Mouse (Mus musculus) left cerebral cortex, postnatal 36 days (tissue): ENCODE results near the gene Trdn. TPM values are rescaled to one million over a fixed set of nuclear protein-coding genes. Genes with fewer than 3 reads are reported as not detected.

Source experiments
- DNase-seq, 2 experiments: peaks; one replicate each; pipeline ENCODE4 v3.0.0; 2021 to 2022; ENCODE audit warnings: low spot score in 2 of 2, mixed read lengths in 1 of 2
- intact Hi-C: fragments of 180-260 bp; cut with DNase I; formaldehyde crosslinking; loops from one replicate; pipeline ENCODE4 v1.15.1; 2025
- total RNA-seq, 2 experiments: library from RNA; stranded (reverse); gene quantifications; 2 replicates each; pipeline ENCODE4 v1.2.3; 2021

Gene Trdn
- under 1 TPM in 1 of 2 experiments, not detected in 1; 0.41 TPM for total RNA-seq

DNA sequence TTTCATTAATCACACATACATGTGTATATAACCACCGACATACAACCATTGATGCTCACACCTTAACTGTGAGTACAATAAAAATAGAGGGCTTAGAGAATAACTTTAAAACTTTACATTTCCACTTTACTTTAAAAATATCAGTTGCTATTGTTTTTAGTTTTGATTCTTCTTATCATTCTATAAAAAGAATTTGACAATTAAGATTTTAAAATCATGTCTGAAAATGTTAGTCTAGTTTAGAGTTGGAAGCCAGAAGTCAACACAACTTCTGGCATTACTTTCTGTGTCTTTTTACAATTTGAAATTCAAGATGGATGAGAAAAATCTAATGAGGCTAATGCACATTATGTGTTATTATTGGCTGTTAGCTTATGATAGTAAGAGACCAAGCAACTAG lies at the start of gene Trdn:
Trdn (plus strand) TSS at position 301 of the 400 bp plus-strand sequence.
- DNase-seq, result no peak
- intact Hi-C loops, result no loop called here

- intact Hi-C loops, result no loop called here
- no peak for DNase-seq
Observed at GRCm38 (mm10) chr10:33060771-33061170, 19.6 kb upstream of the Trdn start.

DNA sequence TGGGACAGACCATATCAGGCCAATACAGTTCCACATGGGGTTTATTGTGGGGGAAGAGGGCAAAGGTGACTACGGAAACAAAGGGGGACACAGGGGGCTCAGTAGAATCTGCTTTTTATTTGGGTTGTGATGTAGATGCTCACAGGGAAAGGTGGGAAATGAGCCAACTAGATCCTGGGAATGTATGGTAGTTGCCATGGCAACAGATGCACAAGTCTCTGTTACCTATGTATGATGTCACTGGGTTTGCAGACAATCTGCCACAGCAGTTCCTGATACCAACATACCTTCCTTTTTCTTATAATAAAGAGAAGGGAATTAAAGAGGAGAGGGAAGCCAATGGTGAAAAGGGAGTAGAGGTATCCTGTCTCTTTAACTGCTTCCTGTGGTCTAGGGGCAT lies 14.8 kb upstream of the Trdn start:
- intact Hi-C loops, result no loop called here
- DNase-seq, result no peak

- intact Hi-C loops, result no loop called here
- DNase-seq, result no peak
Observed at GRCm38 (mm10) chr10:33073126-33073525, 7.2 kb upstream of the Trdn start.

- DNase-seq, result no peak
Observed at GRCm38 (mm10) chr10:33082151-33082844, 1.9 kb downstream of the Trdn start.

GRCm38 (mm10) chr10:33082961-33083626 lies 2.7 kb downstream of the Trdn start:
- no peak for DNase-seq
- intact Hi-C loops, result no loop called here

More at GRCm38 (mm10) chr10:33082151-33082844, 1.9 kb downstream of the Trdn start:
- intact Hi-C loops, result no loop called here

DNA sequence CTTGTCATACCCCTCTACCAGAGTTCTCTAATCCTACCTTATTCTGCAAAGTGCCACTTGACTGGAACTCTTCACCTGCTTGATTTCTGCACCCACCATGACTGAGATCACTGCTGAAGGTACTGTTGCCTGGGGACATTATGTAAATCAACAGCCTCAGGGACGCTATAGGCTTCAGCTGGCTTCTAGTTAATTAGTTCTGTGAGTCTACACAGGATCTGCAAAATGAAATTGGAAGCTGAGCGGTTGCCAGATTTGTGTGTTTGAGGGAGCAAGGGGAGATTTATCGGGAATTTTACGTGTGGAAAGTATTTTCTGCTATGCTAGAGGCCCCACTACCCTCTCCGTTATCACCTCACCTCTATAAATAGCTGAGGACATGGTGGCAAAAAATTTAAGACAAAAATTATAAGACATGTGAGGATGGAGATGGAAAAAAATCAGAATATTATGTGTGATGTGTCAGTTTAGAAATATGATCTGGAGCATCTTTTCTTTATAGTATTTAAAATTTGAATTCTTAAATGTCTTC lies 3.3 kb downstream of the Trdn start:
- intact Hi-C loops, result no loop called here

GRCm38 (mm10) chr10:33088403-33088802 lies 8.0 kb downstream of the Trdn start:
- intact Hi-C loops, result no loop called here
- no peak for DNase-seq

More for the DNA sequence above, 3.3 kb downstream of the Trdn start:
- no peak for DNase-seq

- intact Hi-C loops, result no loop called here
Observed at GRCm38 (mm10) chr10:33092400-33092799, 12.0 kb downstream of the Trdn start.

DNA sequence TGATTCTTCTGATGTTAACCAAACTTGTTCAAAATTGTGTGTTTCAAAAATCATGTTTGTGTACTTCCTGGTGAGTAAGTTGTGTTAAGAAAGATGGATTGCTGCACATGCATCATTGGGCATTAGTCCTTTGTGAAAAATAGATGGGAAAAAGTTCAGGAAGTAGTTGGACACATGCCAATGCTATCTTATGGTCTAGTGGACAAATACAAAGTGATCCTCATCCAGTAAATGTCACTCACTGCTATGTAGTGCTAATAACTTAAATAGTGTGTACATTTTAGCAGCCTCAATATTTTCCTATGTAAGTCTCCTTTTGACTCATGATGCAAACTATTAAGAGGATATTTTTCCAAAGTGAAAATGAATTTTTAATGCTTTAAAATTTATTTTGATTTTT lies 27.6 kb downstream of the Trdn start:
- DNase-seq, result no peak
- intact Hi-C loops, result no loop called here

More at GRCm38 (mm10) chr10:33092400-33092799, 12.0 kb downstream of the Trdn start:
- DNase-seq, result no peak

- DNase-seq, result no peak
- intact Hi-C loops, result no loop called here
Observed at GRCm38 (mm10) chr10:33123028-33123427, 42.7 kb downstream of the Trdn start.

GRCm38 (mm10) chr10:33144911-33145310 lies 64.6 kb downstream of the Trdn start:
- intact Hi-C loops, result no loop called here
- no peak for DNase-seq

DNA sequence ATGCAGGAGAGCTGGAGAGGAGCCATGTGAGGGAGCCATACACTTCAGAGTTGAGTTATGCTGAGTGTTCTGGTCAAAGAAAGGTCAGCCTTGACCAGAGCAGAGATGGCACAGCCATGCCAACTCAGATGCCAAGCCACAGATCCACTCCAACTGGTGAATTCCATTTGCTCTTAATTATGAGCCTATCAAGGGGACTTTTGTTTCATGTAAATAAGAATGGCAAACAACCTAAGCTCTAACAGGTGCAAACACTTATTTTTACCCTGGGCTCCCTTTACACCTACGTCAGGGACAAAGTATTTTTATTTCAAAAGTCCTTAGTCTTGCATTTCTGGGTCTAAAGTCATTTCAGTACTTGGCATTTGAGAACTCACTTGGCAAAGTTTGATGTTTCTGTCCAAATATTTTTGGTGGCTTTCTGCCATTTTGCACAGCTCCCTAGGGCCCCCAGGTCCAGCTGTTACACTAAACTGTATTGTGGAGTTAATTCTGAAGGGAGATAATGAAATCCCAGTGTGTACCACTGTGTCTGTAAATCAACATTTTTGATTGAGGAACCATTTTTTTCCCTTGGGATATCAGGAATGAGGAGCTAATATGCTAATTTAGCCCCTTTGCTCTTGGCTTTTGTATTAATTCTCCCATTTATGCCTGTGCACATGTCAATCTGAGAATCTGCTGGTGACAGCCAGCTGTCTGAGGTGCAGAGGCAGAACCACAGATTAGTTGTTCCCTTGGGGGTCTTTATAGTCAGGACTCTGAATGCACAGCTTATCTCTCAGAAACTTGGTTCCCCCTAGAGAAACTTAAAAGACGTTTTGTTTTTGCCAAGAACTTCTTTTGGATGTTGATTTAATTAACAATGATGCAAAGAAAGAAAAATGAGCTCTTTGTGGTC lies 99.6 kb downstream of the Trdn start:
- no peak for DNase-seq
- intact Hi-C loops, result no loop called here

GRCm38 (mm10) chr10:33189031-33189430 lies 108.7 kb downstream of the Trdn start:
- intact Hi-C loops, result no loop called here
- DNase-seq, result no peak

- no peak for DNase-seq
- intact Hi-C loops, result no loop called here
Observed at GRCm38 (mm10) chr10:33195919-33196318, 115.6 kb downstream of the Trdn start.

GRCm38 (mm10) chr10:33198257-33198656 lies 117.9 kb downstream of the Trdn start:
- intact Hi-C loops, result no loop called here
- no peak for DNase-seq

- intact Hi-C loops, result no loop called here
- DNase-seq, result no peak
Observed at GRCm38 (mm10) chr10:33210411-33210810, 130.1 kb downstream of the Trdn start.

- DNase-seq, result no peak
- intact Hi-C loops, result no loop called here
Observed at GRCm38 (mm10) chr10:33253911-33254310, 173.6 kb downstream of the Trdn start.

DNA sequence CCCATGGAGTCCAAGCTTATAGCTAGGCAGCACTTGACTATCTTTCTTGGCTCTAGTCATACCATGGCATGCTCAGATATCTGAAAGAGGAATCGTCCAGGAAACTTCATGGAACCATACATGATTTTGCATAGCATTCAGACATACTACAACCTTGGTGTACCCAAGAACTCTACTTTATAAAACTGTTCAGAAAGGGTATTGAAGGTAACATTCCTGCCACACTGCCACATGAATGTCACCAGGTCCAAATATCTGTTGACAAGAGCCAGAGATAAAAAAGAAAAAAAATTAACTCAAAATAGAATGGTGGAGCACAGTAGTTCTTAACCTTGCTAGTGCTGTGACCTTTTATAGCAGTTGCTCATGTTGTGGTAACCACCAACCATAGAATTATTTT lies 175.8 kb downstream of the Trdn start:
- intact Hi-C loops, result no loop called here
- DNase-seq, result no peak

GRCm38 (mm10) chr10:33304982-33305381 lies 224.6 kb downstream of the Trdn start:
- DNase-seq, result no peak
- intact Hi-C loops, result loop anchor here (10.0 kb wide), 2 partner anchors 1560 to 1840 kb away; no protein-coding TSS in a partner anchor
